Mouse (Mus musculus): ENCODE measurements around the gene Mgl2.

GRCm38 (mm10) chr11:70171181-70171580 is 41.1 kb downstream of the Mgl2 start:
- TF ChIP-seq POLR2A (IDR thresholded peaks at IDR 0.05; ENCODE audit: low read depth, low read length), result no peak
- TF ChIP-seq MYC (IDR thresholded peaks at IDR 0.05; ENCODE audit: low read depth, low read length), result no peak
- no peak for TF ChIP-seq CTCF (conservative IDR thresholded peaks at IDR 0.05 in 1 of 2, IDR thresholded peaks at IDR 0.05 in 1 of 2; ENCODE audit: low read depth in 2 of 2, low read length in 2 of 2)
- TF ChIP-seq MAFK (IDR thresholded peaks at IDR 0.05; ENCODE audit: insufficient replicate concordance, low read length), result no peak
- TF ChIP-seq CHD1 (IDR thresholded peaks at IDR 0.05; ENCODE audit: low read depth, low read length), result no peak
- no peak for TF ChIP-seq USF1 (IDR thresholded peaks at IDR 0.05; ENCODE audit: low read depth, low read length)

All from CH12.LX (cell line).